Mouse (Mus musculus) gastrocnemius, adult 2 months (tissue): ENCODE data around the gene Gm20388. TPM values are rescaled to one million over a fixed set of nuclear protein-coding genes. Genes with fewer than 3 reads are reported as not detected.

ENCODE experiments used
- DNase-seq: peaks from one replicate; pipeline ENCODE4 v3.0.0; 2022
- H3K27ac ChIP-seq: fragments of 200-600 bp; 2 replicates; pipeline ENCODE4 v1.8.1; 2022; ENCODE audit warnings: mild to moderate bottlenecking
- H3K4me3 ChIP-seq: fragments of 200-600 bp; 2 replicates; pipeline ENCODE4 v1.8.1; 2022; ENCODE audit warnings: mild to moderate bottlenecking, moderate library complexity
- CTCF ChIP-seq: fragments of 200-600 bp; IDR thresholded peaks from 2 replicates; pipeline ENCODE4 v1.8.1; 2022; ENCODE audit warnings: antibody characterized with exemption, mild to moderate bottlenecking, moderate library complexity
- intact Hi-C: fragments of 180-260 bp; cut with DNase I; formaldehyde crosslinking; loops from one replicate; pipeline ENCODE4 v1.15.1; 2025
- total RNA-seq, 2 experiments: library from RNA; stranded (reverse); gene quantifications; 2 replicates each; pipeline ENCODE4 v1.2.3; 2021

Gm20388 gene
- total RNA-seq, 2 experiments from 2014 or later: 6.1 to 15.0 TPM

GRCm38 (mm10) chr8:122610612-122611277 lies 2700.1 kb downstream of the Gm20388 start:
- no peak for DNase-seq
- TF ChIP-seq CTCF: no peak
- peak overlapping the region; percentile 94 for H3K27ac ChIP-seq
- intact Hi-C loops: no loop called here
- peak overlapping the region; percentile 86 for H3K4me3 ChIP-seq

GRCm38 (mm10) chr8:122611295-122612133 lies 2700.9 kb downstream of the Gm20388 start, which contains the start of the genes Galns and Trappc2l:
Gene Galns, minus strand, starts transcription at chr8:122611463.
Gene Trappc2l, plus strand, starts transcription at chr8:122611640.
- TF ChIP-seq CTCF: peak; percentile 48
- peak; percentile 97 for DNase-seq
- intact Hi-C loops: no loop called here

GRCm38 (mm10) chr8:122616181-122616905 lies 2705.7 kb downstream of the Gm20388 start:
- intact Hi-C loops: loop anchor here (5.0 kb wide), 1 partner anchor 196 kb away; no protein-coding TSS in a partner anchor
- TF ChIP-seq CTCF: no peak
- Histone ChIP-seq H3K27ac (no peak overlapping the region), H3K4me3 (no peak overlapping the region)
- no peak for DNase-seq

More at GRCm38 (mm10) chr8:122611295-122612133, 2700.9 kb downstream of the Gm20388 start, which contains the start of the genes Galns and Trappc2l:
- peak within 1 kb of the TSS; percentile 86 for H3K4me3 ChIP-seq
- peak within 1 kb of the TSS; percentile 94 for H3K27ac ChIP-seq

- peak; percentile 72 for TF ChIP-seq CTCF
- intact Hi-C loops: loop anchor here (1.0 to 5.0 kb wide), 4 partner anchors 45 to 212 kb away; no protein-coding TSS in a partner anchor
- no peak overlapping the region for H3K27ac ChIP-seq
- no peak overlapping the region for H3K4me3 ChIP-seq
- peak; percentile 91 for DNase-seq
These were observed 2707.4 kb downstream of the Gm20388 start for GRCm38 (mm10) chr8:122617947-122618546.

GRCm38 (mm10) chr8:122618660-122619378 lies 2708.2 kb downstream of the Gm20388 start:
- DNase-seq: no peak
- TF ChIP-seq CTCF: no peak

GRCm38 (mm10) chr8:122620446-122620845 lies 2709.8 kb downstream of the Gm20388 start:
- H3K4me3 ChIP-seq: no peak overlapping the region
- no peak for TF ChIP-seq CTCF
- no peak for DNase-seq
- no peak overlapping the region for H3K27ac ChIP-seq
- intact Hi-C loops: no loop called here

More at GRCm38 (mm10) chr8:122618660-122619378, 2708.2 kb downstream of the Gm20388 start:
- H3K27ac ChIP-seq: no peak overlapping the region
- no peak overlapping the region for H3K4me3 ChIP-seq
- intact Hi-C loops: loop anchor here (1.0 to 5.0 kb wide), 4 partner anchors 44 to 211 kb away; no protein-coding TSS in a partner anchor

GRCm38 (mm10) chr8:122622727-122623126 lies 2712.1 kb downstream of the Gm20388 start, which contains the start of gene Pabpn1l:
Gene Pabpn1l, minus strand, starts transcription at chr8:122622739.
- intact Hi-C loops: no loop called here
- no peak for TF ChIP-seq CTCF
- Histone ChIP-seq H3K27ac (peak within 1 kb of the TSS; percentile 76), H3K4me3 (no peak within 1 kb of the TSS)
- DNase-seq: no peak

GRCm38 (mm10) chr8:122623844-122624642 lies 2713.4 kb downstream of the Gm20388 start:
- DNase-seq: peak; percentile 84
- intact Hi-C loops: no loop called here
- H3K27ac ChIP-seq: peak overlapping the region; percentile 76
- H3K4me3 ChIP-seq: no peak overlapping the region
- TF ChIP-seq CTCF: no peak

GRCm38 (mm10) chr8:122624653-122625052 lies 2714.0 kb downstream of the Gm20388 start:
- DNase-seq: no peak
- TF ChIP-seq CTCF: peak; percentile 5; the same call in 1 of the 2 replicates
- Histone ChIP-seq H3K4me3 (no peak overlapping the region), H3K27ac (peak overlapping the region; percentile 76)
- intact Hi-C loops: no loop called here

GRCm38 (mm10) chr8:122625811-122626210 lies 2715.2 kb downstream of the Gm20388 start:
- TF ChIP-seq CTCF: no peak
- intact Hi-C loops: no loop called here
- Histone ChIP-seq H3K27ac (peak overlapping the region; percentile 76; the same call in 1 of the 2 replicates), H3K4me3 (no peak overlapping the region)
- DNase-seq: no peak
